8 mouse cellular contexts compared by ENCODE assay signal in genomic region chr5:115529742-115530446, GRCm38 (mm10). TPM values are rescaled to one million over a fixed set of nuclear protein-coding genes. Genes with fewer than 3 reads are reported as not detected.
A peak's percentile ranks its signal among the peaks of the same experiment; 100 is the strongest.
DNase-seq lines count a peak whose midpoint lies in the region; ATAC-seq lines count a peak whose summit lies in the region.

No protein-coding gene starts in this region.

- peaks cover 90% of the 10 kb centered on the region for H3K4me1 ChIP-seq in lung, embryonic 15.5 days
- H3K4me1 ChIP-seq in forebrain, embryonic 13.5 days = peaks cover 35% of the 10 kb centered on the region
- peaks cover 89% of the 10 kb centered on the region for H3K4me1 ChIP-seq in limb, embryonic 10.5 days
- H3K4me1 ChIP-seq in neural tube, embryonic 13.5 days (replicated peaks) = peaks cover 64% of the 10 kb centered on the region

- peak overlapping the region; percentile 94 for H3K27ac ChIP-seq in lung, embryonic 15.5 days
- peak overlapping the region; percentile 36 for H3K27ac ChIP-seq in forebrain, embryonic 13.5 days
- H3K27ac ChIP-seq in limb, embryonic 10.5 days = peak overlapping the region; percentile 72
- H3K27ac ChIP-seq in neural tube, embryonic 13.5 days (replicated peaks) = peak overlapping the region; percentile 79

- 30% methylated on average over 7 of the region's 7 CpGs for WGBS in lung, embryonic 15.5 days
- WGBS in forebrain, embryonic 13.5 days = 78% methylated on average over 7 of the region's 7 CpGs
- 68% methylated on average over 7 of the region's 7 CpGs for WGBS in limb, embryonic 10.5 days
- WGBS in neural tube, embryonic 13.5 days = 69% methylated on average over 7 of the region's 7 CpGs

- no peaks in the 10 kb centered on the region for H3K36me3 ChIP-seq in lung, embryonic 15.5 days
- no peaks in the 10 kb centered on the region for H3K36me3 ChIP-seq in forebrain, embryonic 13.5 days (ENCODE audit: poor library complexity, severe bottlenecking)
- 0 out of 2 replicates have a peak, but pooled peaks cover 10% of the 10 kb centered on the region for H3K36me3 ChIP-seq in limb, embryonic 10.5 days
- H3K36me3 ChIP-seq in neural tube, embryonic 13.5 days = no peaks in the 10 kb centered on the region

- H3K27me3 ChIP-seq in lung, embryonic 15.5 days = no peaks in the 10 kb centered on the region
- H3K27me3 ChIP-seq in forebrain, embryonic 13.5 days = no peaks in the 10 kb centered on the region
- H3K27me3 ChIP-seq in limb, embryonic 10.5 days (ENCODE audit: low read depth, poor library complexity, severe bottlenecking) = no peaks in the 10 kb centered on the region
- no peaks in the 10 kb centered on the region for H3K27me3 ChIP-seq in neural tube, embryonic 13.5 days

- H3K9me3 ChIP-seq in lung, embryonic 15.5 days = no peaks in the 10 kb centered on the region
- no peaks in the 10 kb centered on the region for H3K9me3 ChIP-seq in forebrain, embryonic 13.5 days (replicated peaks)
- H3K9me3 ChIP-seq in limb, embryonic 10.5 days (replicated peaks) = no peaks in the 10 kb centered on the region
- H3K9me3 ChIP-seq in neural tube, embryonic 13.5 days = no peaks in the 10 kb centered on the region

- no peak for DNase-seq in lung, postnatal 14 days
- DNase-seq in limb, embryonic 10.5 days (ENCODE audit: low spot score) = no peak
- no peak for DNase-seq in adrenal gland, adult 2 months
- DNase-seq in embryo, embryonic 11 days = no peak
- DNase-seq in layer of hippocampus, postnatal 14 days (ENCODE audit: low spot score in 2 of 2) = no peak

- ATAC-seq in lung, embryonic 15.5 days (ENCODE audit: borderline replicate concordance, extremely low read depth, low FRiP score, low TSS enrichment) = no peak; the same call in 1 of the 2 replicates
- ATAC-seq in forebrain, embryonic 13.5 days = no peak
- no peak for ATAC-seq in neural tube, embryonic 13.5 days (ENCODE audit: low read depth)

- peak overlapping the region; percentile 29 for H3K4me2 ChIP-seq in lung, embryonic 15.5 days
- H3K4me2 ChIP-seq in forebrain, embryonic 13.5 days = no peak overlapping the region
- H3K4me2 ChIP-seq in neural tube, embryonic 13.5 days = no peak overlapping the region

- no peak overlapping the region for H3K9ac ChIP-seq in lung, embryonic 15.5 days
- no peak overlapping the region for H3K9ac ChIP-seq in forebrain, embryonic 13.5 days
- no peak overlapping the region for H3K9ac ChIP-seq in neural tube, embryonic 13.5 days

- H3K4me3 ChIP-seq in lung, embryonic 15.5 days = no peak overlapping the region
- H3K4me3 ChIP-seq in forebrain, embryonic 13.5 days = no peak overlapping the region
- H3K4me3 ChIP-seq in limb, embryonic 10.5 days = no peak overlapping the region
- no peak overlapping the region for H3K4me3 ChIP-seq in neural tube, embryonic 13.5 days

RNA-seq across cellular contexts. Expression of gene Pxn, which starts 23.4 kb away (rescaled TPM):
- polyA plus RNA-seq in lung, embryonic 15.5 days (2015; fragmentation: Nextera tagmentation; extraction: Ambion mirVana) = 57.1 and 58.6 TPM in 2 replicates
- polyA plus RNA-seq in forebrain, embryonic 13.5 days (2015; fragmentation: Nextera tagmentation; extraction: Ambion mirVana) = 16.8 and 17.7 TPM in 2 replicates
- 36.8 and 45.3 TPM in 2 replicates for polyA plus RNA-seq in limb, embryonic 10.5 days (2016; fragmentation: Nextera tagmentation; extraction: Ambion mirVana)
- polyA plus RNA-seq in neural tube, embryonic 13.5 days (2015; fragmentation: Nextera tagmentation; extraction: Ambion mirVana) = 26.5 and 26.6 TPM in 2 replicates
- 10 to 100 TPM; 39.4 to 47.2 TPM for total RNA-seq in adrenal gland, adult 2 months (2021)
- polyA plus RNA-seq in adrenal gland, adult 2 months (2012; rRNA removed) = 66.9 and 67.5 TPM in 2 replicates
- total RNA-seq in layer of hippocampus, postnatal 14 days (2021) = 10 to 100 TPM; 33.1 to 38.7 TPM

RNA-seq across cellular contexts. Expression of gene Rplp0, which starts 29.4 kb away (rescaled TPM):
- polyA plus RNA-seq in lung, embryonic 15.5 days (2015; fragmentation: Nextera tagmentation; extraction: Ambion mirVana) = 1,589 and 1,600 TPM in 2 replicates
- polyA plus RNA-seq in forebrain, embryonic 13.5 days (2015; fragmentation: Nextera tagmentation; extraction: Ambion mirVana) = 1,081 and 1,088 TPM in 2 replicates
- 1,442 and 1,757 TPM in 2 replicates for polyA plus RNA-seq in limb, embryonic 10.5 days (2016; fragmentation: Nextera tagmentation; extraction: Ambion mirVana)
- 767 and 869 TPM in 2 replicates for polyA plus RNA-seq in neural tube, embryonic 13.5 days (2015; fragmentation: Nextera tagmentation; extraction: Ambion mirVana)
- 100 to 1,000 TPM; 758 to 884 TPM for total RNA-seq in adrenal gland, adult 2 months (2021)
- 1,163 and 1,198 TPM in 2 replicates for polyA plus RNA-seq in adrenal gland, adult 2 months (2012; rRNA removed)
- total RNA-seq in layer of hippocampus, postnatal 14 days (2021) = 100 to 1,000 TPM; 347 to 378 TPM

RNA-seq across cellular contexts. Expression of gene Gcn1l1, which starts 35.2 kb away (rescaled TPM):
- polyA plus RNA-seq in lung, embryonic 15.5 days (2015; fragmentation: Nextera tagmentation; extraction: Ambion mirVana) = 35.6 and 40.0 TPM in 2 replicates
- 41.7 and 46.1 TPM in 2 replicates for polyA plus RNA-seq in forebrain, embryonic 13.5 days (2015; fragmentation: Nextera tagmentation; extraction: Ambion mirVana)
- 63.3 and 63.8 TPM in 2 replicates for polyA plus RNA-seq in limb, embryonic 10.5 days (2016; fragmentation: Nextera tagmentation; extraction: Ambion mirVana)
- polyA plus RNA-seq in neural tube, embryonic 13.5 days (2015; fragmentation: Nextera tagmentation; extraction: Ambion mirVana) = 36.5 and 39.3 TPM in 2 replicates
- total RNA-seq in adrenal gland, adult 2 months (2021) = 10 to 100 TPM; 48.6 to 51.1 TPM
- 41.2 and 49.4 TPM in 2 replicates for polyA plus RNA-seq in adrenal gland, adult 2 months (2012; rRNA removed)
- 10 to 100 TPM; 69.1 to 71.5 TPM for total RNA-seq in layer of hippocampus, postnatal 14 days (2021)

RNA-seq across cellular contexts. Expression of gene Sirt4, which starts 45.4 kb away (rescaled TPM):
- 27.2 and 30.4 TPM in 2 replicates for polyA plus RNA-seq in lung, embryonic 15.5 days (2015; fragmentation: Nextera tagmentation; extraction: Ambion mirVana)
- polyA plus RNA-seq in forebrain, embryonic 13.5 days (2015; fragmentation: Nextera tagmentation; extraction: Ambion mirVana) = 24.7 TPM in 2 replicates
- 16.0 and 18.5 TPM in 2 replicates for polyA plus RNA-seq in limb, embryonic 10.5 days (2016; fragmentation: Nextera tagmentation; extraction: Ambion mirVana)
- polyA plus RNA-seq in neural tube, embryonic 13.5 days (2015; fragmentation: Nextera tagmentation; extraction: Ambion mirVana) = 26.8 and 33.0 TPM in 2 replicates
- 10 to 100 TPM; 15.1 to 28.0 TPM for total RNA-seq in adrenal gland, adult 2 months (2021)
- polyA plus RNA-seq in adrenal gland, adult 2 months (2012; rRNA removed) = 47.4 and 61.7 TPM in 2 replicates
- total RNA-seq in layer of hippocampus, postnatal 14 days (2021) = 10 to 100 TPM; 25.8 to 28.3 TPM

Comparison
In these comparisons a context has a peak if more than half of its experiments do, and no peak if none do; other contexts are left out.
1. H3K27ac ChIP-seq: peak in every context shown above with its lines; median percentile 94 in lung, embryonic 15.5 days; 79 in neural tube, embryonic 13.5 days; 72 in limb, embryonic 10.5 days; 36 in forebrain, embryonic 13.5 days.